Mouse (Mus musculus): Measurements from ENCODE around the gene Actr5.

The Actr5 gene

GRCm38 (mm10) chr2:158613541-158614417 lies 10.9 kb upstream of the Actr5 start:
- DNase-seq (ENCODE audit: extremely low spot score, low spot score): peak; percentile 87

- peak; percentile 54 for DNase-seq (ENCODE audit: extremely low spot score, low spot score)
These were observed 10.2 kb upstream of the Actr5 start for GRCm38 (mm10) chr2:158614418-158614955.

GRCm38 (mm10) chr2:158615161-158615680 lies 9.5 kb upstream of the Actr5 start:
- peak; percentile 57 for DNase-seq (ENCODE audit: extremely low spot score, low spot score)

GRCm38 (mm10) chr2:158615702-158616101 lies 9.0 kb upstream of the Actr5 start:
- DNase-seq (ENCODE audit: extremely low spot score, low spot score): peak; percentile 47

GRCm38 (mm10) chr2:158616296-158616695 lies 8.4 kb upstream of the Actr5 start:
- no peak for DNase-seq (ENCODE audit: extremely low spot score, low spot score)

GRCm38 (mm10) chr2:158616790-158617189 lies 7.9 kb upstream of the Actr5 start:
- DNase-seq (ENCODE audit: extremely low spot score, low spot score): no peak

GRCm38 (mm10) chr2:158625231-158625630 lies 543 bp downstream of the Actr5 start:
- no peak for DNase-seq (ENCODE audit: extremely low spot score, low spot score)

GRCm38 (mm10) chr2:158625697-158626096 lies 1.0 kb downstream of the Actr5 start:
- no peak for DNase-seq (ENCODE audit: extremely low spot score, low spot score)

GRCm38 (mm10) chr2:158628858-158629257 lies 4.2 kb downstream of the Actr5 start:
- DNase-seq (ENCODE audit: extremely low spot score, low spot score): no peak

GRCm38 (mm10) chr2:158629414-158629813 lies 4.7 kb downstream of the Actr5 start:
- DNase-seq (ENCODE audit: extremely low spot score, low spot score): no peak

- no peak for DNase-seq (ENCODE audit: extremely low spot score, low spot score)
These were observed 7.2 kb downstream of the Actr5 start for GRCm38 (mm10) chr2:158631873-158632272.

- DNase-seq (ENCODE audit: extremely low spot score, low spot score): peak; percentile 71
These were observed 17.2 kb downstream of the Actr5 start for GRCm38 (mm10) chr2:158641869-158642268.

- DNase-seq (ENCODE audit: extremely low spot score, low spot score): no peak
These were observed 17.9 kb downstream of the Actr5 start for GRCm38 (mm10) chr2:158642587-158642986.

- no peak for DNase-seq (ENCODE audit: extremely low spot score, low spot score)
These were observed 19.1 kb downstream of the Actr5 start for GRCm38 (mm10) chr2:158643791-158644190.

GRCm38 (mm10) chr2:158651159-158651908 lies 26.6 kb downstream of the Actr5 start:
- DNase-seq (ENCODE audit: extremely low spot score, low spot score): no peak

GRCm38 (mm10) chr2:158652985-158653384 lies 28.3 kb downstream of the Actr5 start:
- peak; percentile 78 for DNase-seq (ENCODE audit: extremely low spot score, low spot score)

GRCm38 (mm10) chr2:158654717-158655116 lies 30.0 kb downstream of the Actr5 start:
- no peak for DNase-seq (ENCODE audit: extremely low spot score, low spot score)

- DNase-seq (ENCODE audit: extremely low spot score, low spot score): no peak
These were observed 31.1 kb downstream of the Actr5 start for GRCm38 (mm10) chr2:158655806-158656205.

- DNase-seq (ENCODE audit: extremely low spot score, low spot score): no peak
These were observed 34.1 kb downstream of the Actr5 start for GRCm38 (mm10) chr2:158658822-158659221.

- no peak for DNase-seq (ENCODE audit: extremely low spot score, low spot score)
These were observed 34.7 kb downstream of the Actr5 start for GRCm38 (mm10) chr2:158659346-158659745.

- DNase-seq (ENCODE audit: extremely low spot score, low spot score): no peak
These were observed 40.4 kb downstream of the Actr5 start, which contains the start of gene Ppp1r16b for GRCm38 (mm10) chr2:158665098-158665497. Ppp1r16b (plus strand) TSS chr2:158665398.
